Mouse (Mus musculus): ENCODE data around the gene Gfod2.
A peak's percentile ranks its signal among the peaks of the same experiment; 100 is the strongest.

Gfod2 gene

DNA sequence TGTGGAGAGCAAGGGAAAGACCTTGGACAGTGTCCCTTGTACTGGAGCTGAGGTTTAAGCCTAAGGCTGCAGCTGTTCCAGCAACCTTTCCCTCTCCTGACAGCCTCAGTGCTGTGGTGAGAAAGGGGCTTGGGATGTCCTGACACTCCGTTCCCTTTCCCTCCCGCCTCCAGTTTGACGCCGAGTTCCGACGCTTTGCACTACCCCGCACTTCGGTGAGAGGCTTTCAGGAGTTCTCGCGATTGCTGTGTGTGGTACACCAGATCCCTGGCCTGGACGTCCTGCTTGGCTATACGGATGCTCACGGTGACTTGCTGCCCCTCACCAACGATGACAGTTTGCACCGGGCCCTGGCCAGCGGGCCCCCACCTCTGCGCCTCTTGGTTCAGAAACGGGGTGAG is 56.5 kb downstream of the Gfod2 start:
- peak; percentile 37 to 57 for DNase-seq

GRCm38 (mm10) chr8:105700966-105701824 is 57.3 kb downstream of the Gfod2 start, which contains the start of the genes Acd and Pard6a:
Gene Acd (minus strand): TSS chr8:105701102.
Gene Pard6a (plus strand): TSS chr8:105701148.
- DNase-seq, result peak; percentile 95 to 97

DNA sequence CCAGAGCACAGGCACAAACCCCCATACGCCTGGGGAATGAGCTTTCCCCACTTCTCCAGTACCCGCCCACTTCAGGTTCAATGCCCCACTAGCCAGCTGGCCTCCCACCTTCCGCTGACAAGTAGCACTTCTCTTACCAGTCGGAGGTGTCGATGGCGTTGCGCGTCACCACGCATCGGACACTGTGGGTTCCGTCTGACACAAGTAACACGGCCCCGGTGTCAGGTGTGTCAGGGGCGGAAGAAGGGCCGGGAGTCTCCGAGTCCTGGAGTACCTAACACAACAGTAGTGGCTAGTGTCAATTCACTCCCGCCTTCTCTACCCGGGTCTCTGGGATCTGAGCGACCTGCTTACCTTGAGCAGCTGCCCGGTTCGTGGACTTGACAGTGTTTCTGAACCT is 57.9 kb downstream of the Gfod2 start:
- DNase-seq, result peak in 1 of 2 experiments; percentile 66

DNA sequence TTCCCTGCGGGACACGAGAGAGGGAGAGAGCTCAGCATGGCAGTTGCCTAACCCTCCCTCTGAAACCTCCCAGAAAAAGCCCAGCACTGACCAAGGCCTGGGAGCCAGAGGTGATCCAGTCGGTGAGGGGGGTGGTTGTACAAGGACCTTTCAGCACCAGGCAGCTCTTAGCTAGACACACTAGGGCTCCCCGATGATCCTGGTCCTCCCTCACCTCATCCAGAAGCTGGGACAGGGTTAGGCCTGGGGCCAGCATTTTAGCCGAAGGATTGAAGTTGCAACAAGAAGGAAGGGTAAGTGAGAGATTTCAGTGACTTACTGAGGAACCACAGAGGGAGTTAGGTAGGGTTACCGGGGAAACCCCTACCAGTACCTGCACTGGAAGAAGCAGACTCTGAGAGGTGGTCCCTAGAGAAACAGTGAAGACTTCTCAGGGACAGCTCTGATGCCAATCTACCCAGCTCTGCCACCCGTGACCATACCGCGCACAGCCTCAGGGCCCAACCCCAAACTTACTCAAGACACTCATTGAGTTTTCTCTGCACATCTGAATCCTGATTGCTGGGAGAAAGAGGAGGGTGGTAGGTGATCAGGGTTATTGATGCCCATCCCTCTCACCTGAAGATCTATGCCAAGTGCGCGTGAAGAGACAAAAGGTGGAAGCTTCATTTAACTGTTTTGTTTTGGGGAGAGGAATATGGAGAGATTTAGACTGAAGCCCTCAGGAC is 58.8 kb downstream of the Gfod2 start:
- no peak for DNase-seq

DNA sequence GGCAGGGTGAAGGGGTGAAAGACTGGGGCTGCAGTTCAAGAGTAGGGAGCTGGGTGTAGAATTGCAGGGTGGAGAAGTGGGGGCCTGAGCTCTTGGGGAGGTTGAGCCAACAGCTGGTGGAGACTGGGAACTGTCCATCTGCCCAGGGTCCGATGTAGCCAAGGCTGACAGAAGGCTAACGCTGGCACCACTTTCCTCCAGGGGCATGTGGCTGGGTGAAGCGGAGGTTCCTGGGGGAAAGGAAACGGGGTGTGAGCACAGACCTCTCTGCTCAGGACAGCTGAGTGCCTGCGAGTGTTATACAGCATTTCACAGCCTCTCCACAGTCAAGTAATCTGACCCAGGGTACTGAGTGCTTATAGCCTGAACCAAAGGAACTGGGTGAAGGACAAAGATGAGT is 59.7 kb downstream of the Gfod2 start:
- DNase-seq, result peak in 1 of 2 experiments; percentile 22

- DNase-seq, result no peak
These were observed 61.2 kb downstream of the Gfod2 start for GRCm38 (mm10) chr8:105697196-105697780.

DNA sequence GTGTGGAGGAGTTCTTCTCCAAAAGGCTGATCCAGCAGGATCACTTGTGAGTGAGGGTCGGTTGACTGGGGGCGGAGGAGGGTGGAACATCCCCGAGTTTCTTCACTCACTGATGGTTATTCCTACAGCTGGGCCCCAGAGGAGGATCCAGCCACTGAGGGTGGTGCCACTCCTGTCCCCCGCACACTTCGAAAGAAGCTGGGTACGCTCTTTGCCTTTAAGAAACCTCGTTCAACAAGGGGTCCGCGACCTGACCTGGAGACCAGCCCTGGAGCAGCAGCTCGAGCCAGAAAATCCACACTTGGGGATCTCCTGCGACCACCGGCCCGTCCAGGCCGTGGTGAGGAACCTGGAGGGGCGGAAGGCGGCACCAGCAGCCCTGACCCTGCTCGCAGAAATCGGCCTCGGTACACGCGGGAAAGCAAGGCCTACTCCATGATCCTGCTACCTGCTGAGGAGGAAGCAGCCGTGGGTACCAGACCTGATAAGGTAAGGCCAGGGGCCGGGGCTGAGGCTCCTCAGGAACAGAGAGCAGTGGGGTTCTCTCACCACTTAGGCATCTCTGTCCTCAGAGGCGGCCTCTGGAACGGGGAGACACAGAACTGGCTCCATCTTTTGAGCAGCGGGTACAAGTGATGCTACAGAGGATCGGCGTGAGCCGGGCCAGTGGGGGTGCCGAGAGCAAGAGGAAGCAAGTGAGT is 63.2 kb downstream of the Gfod2 start:
- peak in 1 of 2 experiments; percentile 50 for DNase-seq

GRCm38 (mm10) chr8:105694051-105694799 is 64.2 kb downstream of the Gfod2 start:
- peak; percentile 68 to 76 for DNase-seq

DNA sequence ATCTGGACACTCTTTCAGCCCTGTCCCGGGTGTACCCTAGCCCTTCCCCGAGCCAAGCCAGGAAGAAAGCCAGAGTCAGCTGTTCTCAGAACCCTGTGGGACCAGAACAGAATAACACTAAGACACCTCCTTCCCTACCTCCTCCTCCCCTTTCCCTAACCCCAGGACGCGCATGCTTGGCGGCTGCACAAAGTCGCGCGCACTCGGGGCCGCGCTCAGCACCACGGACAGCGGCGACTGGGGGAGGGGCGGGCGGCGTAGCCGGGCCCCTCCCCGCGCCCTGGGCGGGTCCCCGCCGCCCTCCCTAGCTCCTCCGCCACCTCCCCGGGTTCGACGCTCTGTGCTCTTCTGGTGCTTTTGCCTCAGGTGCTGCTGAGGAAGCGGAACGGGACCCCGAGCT is 64.8 kb downstream of the Gfod2 start:
- peak; percentile 87 to 92 for DNase-seq

GRCm38 (mm10) chr8:105692449-105693182 is 65.8 kb downstream of the Gfod2 start:
- peak in 1 of 2 experiments; percentile 17 for DNase-seq

DNA sequence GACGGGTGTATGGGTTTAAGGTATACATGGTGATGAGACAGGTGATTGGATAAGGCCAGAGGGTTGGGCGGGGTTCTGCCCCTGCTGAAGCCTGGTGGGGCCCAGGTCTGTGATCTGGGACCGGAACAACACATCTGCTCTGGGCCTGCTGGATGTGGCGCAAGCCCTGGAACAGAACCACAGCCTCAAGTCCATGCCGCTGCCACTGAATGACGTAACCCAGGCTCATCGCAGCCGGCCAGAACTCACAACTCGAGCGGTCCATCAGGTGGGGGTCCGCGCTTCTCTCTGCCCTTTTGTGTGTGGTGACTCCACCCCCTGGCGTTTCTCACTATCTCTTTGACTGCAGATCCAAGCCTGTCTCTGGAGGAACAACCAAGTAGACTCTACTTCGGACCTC is 67.5 kb downstream of the Gfod2 start:
- DNase-seq, result no peak

DNA sequence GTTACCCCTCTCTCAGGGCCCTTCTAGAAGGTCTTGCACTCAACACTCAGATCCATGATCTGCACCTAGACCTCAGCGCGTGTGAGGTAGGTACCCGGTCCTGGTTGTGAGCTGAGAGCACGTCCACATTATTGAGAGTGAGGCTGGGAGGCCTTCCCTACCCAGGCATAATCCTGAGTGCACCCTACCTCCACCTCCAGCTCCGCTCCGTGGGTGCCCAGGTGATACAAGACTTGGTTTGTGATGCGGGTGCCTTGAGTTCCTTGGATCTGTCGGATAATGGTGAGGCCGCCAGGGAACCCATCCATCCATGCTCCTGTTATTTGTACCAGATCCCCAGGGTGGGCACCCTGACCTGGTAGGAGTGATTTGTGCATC is 68.5 kb downstream of the Gfod2 start:
- no peak for DNase-seq

DNA sequence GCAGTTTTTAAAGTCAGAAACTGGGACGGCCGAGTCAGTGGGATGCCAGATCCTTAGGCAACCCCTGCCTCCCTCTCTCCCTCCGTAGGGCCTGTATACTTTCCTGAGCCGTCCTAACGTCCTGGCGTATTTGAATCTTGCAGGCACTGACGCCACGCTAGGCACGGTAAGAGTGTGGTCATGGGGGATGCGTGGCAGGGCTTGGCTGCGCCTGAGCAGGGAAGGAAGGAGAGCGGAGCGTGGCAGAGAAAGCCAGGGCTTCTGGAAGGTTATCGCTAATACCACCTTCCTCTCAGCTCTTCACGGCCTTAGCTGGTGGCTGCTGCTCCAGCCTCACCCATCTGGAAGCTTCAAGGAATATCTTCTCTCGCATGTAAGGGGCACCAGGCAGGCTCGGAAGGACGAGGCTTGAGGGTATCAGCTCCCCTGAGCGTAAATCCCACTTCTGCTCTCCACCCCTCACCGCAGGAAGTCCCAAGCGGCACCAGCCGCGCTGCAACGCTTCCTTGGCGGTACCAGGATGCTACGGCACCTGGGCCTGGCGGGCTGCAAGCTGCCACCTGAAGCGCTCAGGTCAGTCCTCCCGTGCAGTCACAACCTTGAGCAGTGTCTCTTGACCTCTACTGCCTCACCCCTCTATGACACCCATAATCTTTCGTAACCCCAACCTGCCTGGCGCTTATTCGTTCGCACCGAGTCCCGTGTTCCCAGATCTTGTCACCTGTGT is 69.0 kb downstream of the Gfod2 start:
- DNase-seq, result no peak

DNA sequence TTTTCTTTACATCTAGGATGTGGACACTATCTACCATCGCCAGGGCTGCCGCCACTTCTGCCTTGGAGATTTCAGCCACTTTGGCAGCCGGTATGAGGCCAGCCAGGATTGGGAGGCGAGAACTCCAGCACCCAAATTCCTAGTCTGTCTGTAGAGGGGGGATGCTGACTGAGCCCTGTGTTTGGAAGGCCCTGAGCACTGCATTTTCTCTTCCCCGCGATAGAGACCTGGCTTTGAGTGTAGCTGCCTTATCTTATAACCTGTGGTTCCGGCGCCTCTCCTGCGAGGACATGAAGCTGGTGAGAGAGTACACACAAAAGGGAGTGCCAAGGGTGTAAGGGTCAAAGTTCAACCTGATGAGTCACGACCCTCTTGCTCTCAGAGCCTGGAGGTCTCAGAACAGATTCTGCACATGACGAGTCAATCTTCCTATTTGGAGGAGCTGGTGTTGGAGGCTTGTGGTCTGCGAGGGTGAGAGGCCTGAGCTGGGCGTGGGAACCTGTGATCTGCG is 70.2 kb downstream of the Gfod2 start:
- DNase-seq, result no peak

DNA sequence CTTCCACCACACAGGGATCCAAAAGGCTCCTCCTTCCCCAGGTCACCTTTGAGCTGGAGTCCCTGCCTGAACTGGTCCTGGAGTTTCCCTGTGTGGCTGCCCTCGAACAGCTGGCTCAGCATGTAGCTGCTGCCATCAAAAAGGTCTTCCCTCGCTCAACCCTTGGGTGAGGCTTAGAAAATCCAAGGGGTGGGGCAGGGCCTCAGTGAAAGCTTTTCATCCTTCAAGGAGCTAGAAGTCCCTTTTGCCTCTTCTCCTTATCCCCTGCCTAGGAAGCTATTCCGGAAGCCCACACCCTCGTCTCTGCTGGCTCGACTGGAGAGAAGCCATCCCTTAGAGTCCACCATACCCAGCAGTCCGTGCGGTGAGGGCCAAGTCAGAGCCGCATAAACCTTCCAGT is 71.0 kb downstream of the Gfod2 start:
- DNase-seq, result no peak

DNA sequence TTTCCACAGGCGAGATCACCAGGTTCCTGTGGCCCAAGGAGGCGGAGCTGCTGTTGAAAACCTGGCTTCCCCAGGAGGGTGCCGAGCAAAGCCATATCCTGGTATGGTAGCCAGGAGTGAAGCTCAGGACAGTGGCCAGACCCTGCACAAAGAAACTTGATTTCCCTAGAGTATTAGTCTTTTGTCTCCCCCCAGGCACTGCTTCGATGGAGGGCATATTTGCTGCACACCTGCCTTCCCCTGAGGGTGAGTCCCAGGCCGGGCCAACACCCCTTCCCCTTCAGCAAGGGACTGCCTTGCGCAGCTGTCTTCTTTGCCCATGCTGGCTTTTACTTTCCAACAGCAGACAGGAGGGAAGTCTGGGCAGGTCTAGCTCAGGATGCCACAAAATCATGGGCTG is 71.9 kb downstream of the Gfod2 start:
- DNase-seq, result no peak

DNA sequence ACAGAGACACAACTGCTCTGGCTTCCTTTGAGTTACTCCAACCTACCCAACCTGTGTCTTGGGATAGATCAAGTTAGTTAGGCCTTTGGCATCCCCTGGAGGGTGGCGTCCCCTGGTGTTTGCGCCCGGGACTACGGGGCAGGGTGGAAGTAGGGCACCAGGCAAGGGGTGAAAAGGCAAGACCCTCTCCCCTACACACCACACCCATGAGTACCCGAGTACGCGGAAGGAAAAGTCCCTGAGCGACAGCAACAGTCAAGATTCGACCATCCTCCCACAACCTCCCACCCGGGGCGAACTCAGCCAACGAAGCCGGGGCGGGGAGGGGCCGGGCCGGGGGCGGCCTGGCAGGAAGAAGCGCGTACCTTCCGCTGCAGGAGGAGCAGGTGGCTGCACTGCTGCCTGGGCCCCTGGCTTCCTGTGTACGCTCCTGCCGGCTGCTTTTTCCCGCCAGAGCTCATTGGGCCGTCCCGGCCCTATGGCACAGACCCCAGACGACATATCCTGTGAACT is 72.6 kb downstream of the Gfod2 start, which contains the start of gene Carmil2:
Gene Carmil2 (plus strand): TSS at position 479 of the 513 bp plus-strand sequence.
- peak; percentile 42 to 54 for DNase-seq

DNA sequence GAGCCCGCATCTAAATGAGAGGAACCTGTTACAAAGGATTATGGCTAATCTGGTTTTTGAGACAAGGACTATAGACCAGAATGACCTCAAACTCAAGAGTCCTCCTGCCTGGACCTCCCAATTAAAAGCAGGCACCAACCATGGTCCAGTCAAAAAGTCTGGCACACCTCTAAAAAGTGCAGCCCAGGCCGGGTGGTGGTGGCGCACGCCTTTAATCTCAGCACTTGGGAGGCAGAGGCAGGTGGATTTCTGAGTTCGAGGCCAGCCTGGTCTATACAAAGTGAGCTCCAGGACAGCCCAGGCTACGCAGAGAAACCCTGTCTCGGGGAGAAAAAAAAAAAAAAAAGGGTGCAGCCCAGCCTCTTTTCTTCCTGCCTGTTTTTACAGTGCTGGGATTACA is 73.1 kb downstream of the Gfod2 start:
- DNase-seq, result no peak

- DNase-seq, result no peak
These were observed 80.6 kb downstream of the Gfod2 start for GRCm38 (mm10) chr8:105677891-105678290.

Measured in cerebellum, adult 18-20 months (tissue).